Mouse (Mus musculus) C2C12 (cell line): Measurements from ENCODE around the gene Kdm6b.

ENCODE experiments used
- CEBPB ChIP-seq: IDR thresholded peaks from one replicate; pipeline ENCODE4 v1.6.1; 2011; ENCODE audit warnings: low read depth, mild to moderate bottlenecking, control low read depth, moderate library complexity
- CTCF ChIP-seq: IDR thresholded peaks from one replicate; pipeline ENCODE4 v1.5.1; 2011; ENCODE audit not compliant: control insufficient read depth, insufficient read depth, insufficient read length
- FOSL1 ChIP-seq: IDR thresholded peaks from one replicate; pipeline ENCODE4 v1.8.0; 2011; ENCODE audit warnings: mild to moderate bottlenecking, low read length; ENCODE audit not compliant: poor library complexity, insufficient read depth, severe bottlenecking

DNA sequence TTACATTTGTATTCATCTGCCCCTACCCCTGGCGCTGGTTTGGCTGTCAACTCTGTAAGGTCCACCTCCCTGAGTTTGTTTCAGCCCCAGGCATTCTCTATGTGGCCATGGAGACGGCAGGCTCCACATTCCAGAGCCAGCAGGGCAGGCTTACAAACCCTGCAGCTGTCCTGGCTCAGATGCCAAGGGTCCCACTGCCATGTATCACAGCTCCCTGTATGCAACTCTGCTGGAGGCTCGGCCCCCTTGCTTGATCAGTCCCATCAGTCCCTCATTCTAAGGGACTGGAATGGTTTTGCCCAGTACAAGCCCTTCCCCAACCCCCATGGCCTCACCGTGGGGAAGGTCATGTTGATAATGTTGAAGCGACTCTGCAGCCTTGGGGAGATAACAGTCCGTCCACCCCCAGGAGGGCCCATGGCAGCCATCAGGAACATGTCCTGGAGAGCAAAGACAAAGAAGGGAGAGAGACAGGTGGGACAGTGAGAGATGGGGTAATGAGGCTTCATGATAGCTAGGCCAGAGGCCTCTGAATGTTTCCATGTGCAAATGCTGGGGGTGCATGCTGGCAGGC, 43.6 kb upstream of the Kdm6b start:
- TF ChIP-seq CTCF (no peak), CEBPB (no peak), FOSL1 (no peak)
